Mouse (Mus musculus) lung, postnatal 14 days (tissue): ENCODE measurements around the gene Gm10382.
"Not testable (repeated sequence)": the region's sequence is repeated elsewhere in the genome, so short reads cannot be mapped to it uniquely, and the experiment has no call there.

Experiments used
- DNase-seq: peaks from one replicate; pipeline ENCODE4 v3.0.0; 2021

Gene Gm10382

GRCm38 (mm10) chr5:125419124-125419523, 30.0 kb downstream of the Gm10382 start:
- DNase-seq = no peak

- DNase-seq = no peak
Observed at GRCm38 (mm10) chr5:125425698-125426276, 36.7 kb downstream of the Gm10382 start.

- DNase-seq = no peak
Observed at GRCm38 (mm10) chr5:125426343-125426742, 37.2 kb downstream of the Gm10382 start.

- not testable (repeated sequence) for DNase-seq
Observed at GRCm38 (mm10) chr5:125432324-125432723, 43.2 kb downstream of the Gm10382 start.

GRCm38 (mm10) chr5:125433793-125434337, 44.7 kb downstream of the Gm10382 start, which contains the start of gene Dhx37:
TSS of gene Dhx37 (minus strand) at chr5:125434121.
- DNase-seq = peak; percentile 94

GRCm38 (mm10) chr5:125434347-125434746, 45.2 kb downstream of the Gm10382 start:
- DNase-seq = not testable (repeated sequence)
